Mouse (Mus musculus) retina, adult 2 months (tissue): ENCODE data around the gene Mfap1a.
"Not testable (repeated sequence)": the region's sequence is repeated elsewhere in the genome, so short reads cannot be mapped to it uniquely, and the experiment has no call there.

Source experiments
- DNase-seq: peaks from one replicate; pipeline ENCODE4 v3.0.0-alpha.2; 2012; ENCODE audit warnings: low read depth, low spot score

Mfap1a gene

DNA sequence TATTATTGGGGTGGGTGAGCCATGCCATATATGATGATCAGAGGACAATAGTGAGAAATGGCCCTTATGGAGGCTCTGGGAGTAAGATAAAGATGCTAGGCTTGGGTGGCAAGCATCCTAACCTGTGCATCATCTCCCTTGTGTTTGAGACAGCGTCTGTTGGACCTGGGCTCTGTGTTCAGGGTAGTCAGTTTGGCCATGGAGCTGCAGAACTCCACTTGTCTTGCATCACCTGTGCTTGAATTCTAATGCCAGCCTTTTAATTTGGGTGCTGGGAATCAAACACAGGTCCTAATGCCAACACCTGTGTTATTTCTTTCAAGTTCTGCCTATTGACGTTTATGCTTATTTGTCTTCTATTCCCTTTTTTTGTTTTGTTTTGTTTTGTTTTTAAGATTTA, 31.2 kb downstream of the Mfap1a start:
- DNase-seq: not testable (repeated sequence)

- no peak for DNase-seq
These were observed 32.3 kb downstream of the Mfap1a start for GRCm38 (mm10) chr2:121474180-121474535.

DNA sequence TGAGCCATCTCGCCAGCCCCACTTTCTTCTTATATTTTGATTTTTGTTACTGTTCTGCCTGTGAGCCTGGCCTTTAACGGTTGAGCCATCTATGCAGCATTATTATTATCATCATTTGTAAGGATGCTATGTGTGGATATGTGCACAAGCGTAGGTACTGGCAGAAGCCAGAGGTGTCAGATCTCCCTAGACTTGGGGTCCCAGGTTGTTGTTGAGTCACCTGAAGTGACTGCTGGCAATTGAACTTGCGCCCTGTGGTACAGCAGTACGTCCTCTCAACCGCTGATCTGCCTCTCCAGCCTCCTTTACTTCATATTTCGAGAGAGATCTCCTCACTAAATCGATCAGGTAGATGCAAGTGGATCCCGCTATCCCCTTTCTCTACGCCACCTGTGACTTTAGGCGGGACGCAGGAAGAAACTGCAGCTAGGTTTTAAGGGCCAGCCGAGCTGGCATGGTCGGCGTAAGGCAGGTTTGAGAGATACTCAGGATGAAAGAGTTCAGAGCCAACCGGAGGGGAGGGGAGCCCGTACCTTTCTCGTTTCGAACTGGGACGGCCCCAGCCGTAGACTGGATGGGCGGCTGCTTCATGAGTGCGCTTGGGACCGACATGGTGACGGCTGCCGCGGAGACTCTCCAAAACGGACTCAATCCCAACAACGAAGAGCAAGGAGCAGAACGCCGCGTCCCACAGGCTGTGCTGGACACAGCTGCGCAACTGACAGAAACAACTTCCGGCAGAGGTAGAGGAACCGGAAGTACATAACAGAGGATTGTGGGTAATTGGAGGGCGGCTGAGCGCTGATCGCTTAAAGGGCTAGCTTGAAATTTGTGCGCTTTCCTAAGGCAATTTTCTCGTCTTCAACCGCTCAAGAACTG, 32.9 kb downstream of the Mfap1a start, which contains the start of gene Mfap1b:
Mfap1b (minus strand) TSS at position 767 of the 879 bp plus-strand sequence.
- DNase-seq: peak; percentile 81

DNA sequence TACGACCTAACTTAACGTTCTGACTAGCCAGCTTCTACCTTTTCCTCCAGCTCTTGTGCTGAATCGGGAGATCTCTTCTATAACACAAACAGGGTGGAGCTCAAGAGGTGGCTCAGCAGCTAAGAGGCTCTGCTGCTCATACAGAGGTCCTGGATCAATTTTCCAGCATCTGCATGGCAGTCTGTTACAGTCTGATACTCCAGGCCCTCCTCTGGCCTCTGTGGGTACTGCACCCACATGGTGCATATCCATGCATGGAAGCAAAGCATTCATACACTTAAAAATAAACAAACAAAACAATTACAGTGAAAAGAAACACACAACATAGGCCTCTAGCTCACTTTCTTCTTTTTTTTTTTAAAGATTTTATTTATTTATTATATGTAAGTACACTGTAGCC, 33.7 kb downstream of the Mfap1a start:
- DNase-seq: not testable (repeated sequence)

- not testable (repeated sequence) for DNase-seq
These were observed 37.5 kb downstream of the Mfap1a start for GRCm38 (mm10) chr2:121468982-121469381.

GRCm38 (mm10) chr2:121460071-121460470, 46.4 kb downstream of the Mfap1a start:
- no peak for DNase-seq

GRCm38 (mm10) chr2:121456692-121457642, 49.5 kb downstream of the Mfap1a start, which contains the start of gene Serinc4:
TSS of gene Serinc4 (minus strand) at chr2:121456781.
- DNase-seq: peak; percentile 84

GRCm38 (mm10) chr2:121455534-121455933, 50.9 kb downstream of the Mfap1a start:
- no peak for DNase-seq

GRCm38 (mm10) chr2:121453917-121454316, 52.5 kb downstream of the Mfap1a start:
- DNase-seq: no peak

- DNase-seq: no peak
These were observed 53.5 kb downstream of the Mfap1a start, which contains the start of gene Hypk for GRCm38 (mm10) chr2:121452990-121453389. TSS of gene Hypk (plus strand) at chr2:121453290.

DNA sequence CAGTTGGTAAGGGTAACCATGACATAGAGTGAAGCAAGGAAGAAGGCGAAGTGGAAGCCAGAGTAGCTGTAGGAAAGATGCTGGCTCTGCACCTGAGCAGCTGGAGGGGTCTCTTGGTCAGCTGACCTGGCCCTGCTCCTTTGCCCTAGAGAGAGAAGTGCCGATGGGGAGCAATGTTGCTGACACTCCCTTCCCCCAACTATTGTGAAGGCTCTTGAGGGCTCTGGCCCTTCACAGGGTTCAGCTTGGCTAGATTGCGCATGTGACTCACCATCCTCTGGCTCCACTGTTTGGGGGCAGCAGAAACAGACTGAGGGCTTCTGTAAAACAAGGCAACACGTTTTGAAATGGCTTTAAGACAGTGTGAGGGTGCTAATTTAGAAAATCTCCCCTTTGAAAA, 54.1 kb downstream of the Mfap1a start:
- DNase-seq: no peak

DNA sequence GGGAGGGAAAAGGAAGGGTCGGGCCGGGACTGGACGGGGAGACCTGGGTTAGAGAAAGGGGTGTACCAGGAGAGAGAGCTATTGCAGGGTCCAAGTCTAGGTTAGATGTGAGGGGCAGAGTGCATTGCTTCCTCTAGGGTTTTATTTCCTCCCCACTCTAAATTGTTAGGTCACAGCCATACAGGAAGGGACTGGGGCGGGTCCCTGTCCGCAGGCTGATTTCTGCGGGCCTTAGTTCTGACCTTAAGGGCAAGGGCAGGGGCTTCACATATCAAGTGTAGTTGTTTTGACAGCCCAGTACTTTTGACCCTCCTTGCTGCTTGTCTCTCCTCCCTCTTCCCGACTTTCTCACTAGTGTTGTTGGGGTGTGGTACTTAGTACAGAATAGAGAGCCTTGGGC, 56.4 kb downstream of the Mfap1a start:
- DNase-seq: no peak

DNA sequence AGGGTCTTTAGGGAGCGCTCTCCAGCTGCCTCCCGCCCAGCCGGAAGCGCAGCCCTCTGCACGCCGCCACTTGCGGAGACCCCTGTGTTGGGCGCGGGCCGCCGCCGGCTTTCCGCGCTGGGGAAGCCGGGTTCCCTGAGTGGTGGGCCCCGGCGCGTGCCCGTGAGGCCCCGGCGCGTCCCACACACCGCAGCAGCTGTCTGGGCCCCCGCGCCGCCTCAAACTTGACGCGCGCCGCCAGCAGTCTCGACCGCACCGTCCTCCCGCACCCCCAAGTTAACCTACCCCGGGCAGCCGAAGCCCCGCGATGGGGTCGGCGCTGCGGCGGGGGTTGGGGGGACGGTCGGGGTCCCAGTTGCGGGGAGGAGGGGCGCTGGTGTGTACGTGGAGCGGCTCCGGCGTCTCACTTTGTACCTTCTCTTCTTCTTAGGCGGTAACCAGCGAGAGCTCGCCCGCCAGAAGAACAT, 56.9 kb downstream of the Mfap1a start:
- no peak for DNase-seq

GRCm38 (mm10) chr2:121448739-121449535, 57.5 kb downstream of the Mfap1a start, which contains the start of gene Serf2:
TSS of gene Serf2 (plus strand) at chr2:121449195.
- peak; percentile 96 for DNase-seq

- no peak for DNase-seq
These were observed 58.3 kb downstream of the Mfap1a start for GRCm38 (mm10) chr2:121448136-121448535.

GRCm38 (mm10) chr2:121447006-121447405, 59.5 kb downstream of the Mfap1a start:
- DNase-seq: no peak

GRCm38 (mm10) chr2:121446506-121446905, 60.0 kb downstream of the Mfap1a start:
- no peak for DNase-seq

DNA sequence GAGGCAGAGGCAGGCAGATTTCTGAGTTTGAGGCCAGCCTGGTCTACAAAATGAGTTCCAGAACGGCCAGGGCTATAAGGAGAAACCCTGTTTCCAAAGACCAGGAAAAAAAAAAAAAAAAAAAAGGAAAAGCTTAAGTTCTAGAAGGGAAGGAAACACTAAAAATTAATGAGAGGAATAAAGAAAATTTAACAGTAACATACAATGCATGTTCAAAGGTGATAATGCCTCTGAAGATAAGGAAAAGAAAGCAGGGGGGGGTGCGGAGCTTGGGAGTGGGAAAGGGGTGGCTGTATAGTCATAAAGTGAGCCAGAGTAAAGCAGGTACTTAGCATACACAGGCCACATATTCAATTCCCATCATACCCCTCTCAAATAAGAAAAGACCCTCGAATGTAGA, 61.3 kb downstream of the Mfap1a start:
- no peak for DNase-seq

- no peak for DNase-seq
These were observed 62.3 kb downstream of the Mfap1a start, which contains the start of gene Ell3 for GRCm38 (mm10) chr2:121444178-121444577. TSS of gene Ell3 (minus strand) at chr2:121444278.

DNA sequence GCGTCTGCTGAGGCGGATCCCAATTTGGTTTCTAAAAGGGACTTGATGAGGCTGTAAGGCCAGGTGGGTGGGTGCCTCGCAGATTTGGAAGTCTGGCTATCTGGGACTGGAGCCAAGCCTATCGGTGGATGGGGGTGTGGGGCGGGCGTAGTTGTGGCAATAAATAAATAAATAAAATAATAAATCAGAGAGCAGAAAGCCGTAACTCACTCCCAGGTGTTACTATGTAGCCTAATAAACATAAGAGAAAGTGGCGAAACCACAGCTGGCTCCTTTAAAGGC, 63.5 kb downstream of the Mfap1a start:
- no peak for DNase-seq
